Mouse (Mus musculus) brain, embryonic 14.5 days (tissue): Measurements from ENCODE around the gene Dcp1a.

Experiments used
- CTCF ChIP-seq: fragments of 200-500 bp; IDR thresholded peaks from 2 replicates; pipeline ENCODE4 v1.5.1; 2012; ENCODE audit warnings: inconsistent platforms, mild to moderate bottlenecking, moderate library complexity, borderline replicate concordance; ENCODE audit not compliant: insufficient read depth, insufficient read length; ENCODE audit errors: extremely low read depth
- POLR2A ChIP-seq: fragments of 200-500 bp; IDR thresholded peaks from 2 replicates; pipeline ENCODE4 v1.6.1; 2012; ENCODE audit warnings: mild to moderate bottlenecking, inconsistent platforms, borderline replicate concordance; ENCODE audit not compliant: poor library complexity, insufficient read depth, insufficient read length, severe bottlenecking; ENCODE audit errors: extremely low read depth

DNA sequence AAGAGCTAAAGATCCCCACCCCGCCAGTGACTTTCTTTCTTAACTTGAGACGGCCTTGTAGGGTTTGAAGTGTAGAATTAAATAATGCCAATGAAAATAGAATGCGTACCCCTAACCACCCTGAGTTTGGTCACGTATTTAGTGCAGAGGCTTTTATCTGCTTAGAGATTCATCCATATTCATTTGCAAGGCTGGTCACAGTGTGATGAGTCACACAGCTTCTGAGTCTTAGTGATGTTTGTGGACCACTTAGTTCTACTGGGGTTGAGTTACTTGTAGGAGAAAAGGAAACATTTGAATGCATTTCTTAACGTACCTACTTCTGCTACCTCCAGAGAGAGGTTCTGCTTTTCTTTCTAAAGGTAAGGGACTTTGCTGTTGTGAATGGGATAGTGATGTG lies 25.7 kb downstream of the Dcp1a start:
- TF ChIP-seq CTCF (no peak), POLR2A (no peak)
